Mouse (Mus musculus) midbrain, embryonic 15.5 days (tissue): ENCODE measurements around the gene Rims1. TPM values are rescaled to one million over a fixed set of nuclear protein-coding genes. Genes with fewer than 3 reads are reported as not detected.
A peak's percentile ranks its signal among the peaks of the same experiment; 100 is the strongest.

Experiments used
- ATAC-seq: fragments of 200-750 bp; cut with Nextera tagmentation; replicated peaks from 2 replicates; pipeline ENCODE4 v1.8.0; 2017; ENCODE audit warnings: moderate TSS enrichment
- H3K27ac ChIP-seq: fragments of 300-500 bp; sonication (generic); 2 replicates; pipeline ENCODE4 v1.5.1; 2015; ENCODE audit warnings: mild to moderate bottlenecking, inconsistent platforms
- H3K27me3 ChIP-seq: fragments of 300-500 bp; sonication (generic); replicated peaks from 2 replicates; pipeline ENCODE4 v1.6.1; 2015; ENCODE audit warnings: inconsistent platforms
- H3K36me3 ChIP-seq: fragments of 300-500 bp; sonication (generic); replicated peaks from 2 replicates; pipeline ENCODE4 v1.6.1; 2015; ENCODE audit warnings: inconsistent platforms
- H3K4me1 ChIP-seq: fragments of 300-500 bp; sonication (generic); 2 replicates; pipeline ENCODE4 v1.6.1; 2015; ENCODE audit warnings: inconsistent platforms
- H3K4me2 ChIP-seq: fragments of 300-500 bp; sonication (generic); 2 replicates; pipeline ENCODE4 v1.6.1; 2015; ENCODE audit warnings: inconsistent platforms, mild to moderate bottlenecking, moderate library complexity
- H3K4me3 ChIP-seq: fragments of 300-500 bp; sonication (generic); 2 replicates; pipeline ENCODE4 v1.5.1; 2015; ENCODE audit warnings: mild to moderate bottlenecking, inconsistent platforms
- H3K9ac ChIP-seq: fragments of 300-500 bp; sonication (generic); 2 replicates; pipeline ENCODE4 v1.6.1; 2015; ENCODE audit warnings: mild to moderate bottlenecking, inconsistent platforms
- H3K9me3 ChIP-seq: fragments of 300-500 bp; sonication (generic); 2 replicates; pipeline ENCODE4 v1.6.1; 2016; ENCODE audit warnings: inconsistent platforms
- WGBS: fragments of 180-500 bp; shearing (Covaris S2); methylation state at CpG from one replicate; pipeline ENCODE4 v1.1.7; 2015; ENCODE audit warnings: mixed read lengths; 5-methylcytosine and 5-hydroxymethylcytosine counted together
- polyA plus RNA-seq: library from polyadenylated mRNA; unstranded; fragments of >200 nt; fragmentation: Nextera tagmentation; extraction: Ambion mirVana; gene quantifications from 2 replicates; pipeline ENCODE4 v1.2.1, GENCODE M21; 2015

The Rims1 gene
- polyA plus RNA-seq, 1 experiment from 2014 or later, result 20.1 TPM

DNA sequence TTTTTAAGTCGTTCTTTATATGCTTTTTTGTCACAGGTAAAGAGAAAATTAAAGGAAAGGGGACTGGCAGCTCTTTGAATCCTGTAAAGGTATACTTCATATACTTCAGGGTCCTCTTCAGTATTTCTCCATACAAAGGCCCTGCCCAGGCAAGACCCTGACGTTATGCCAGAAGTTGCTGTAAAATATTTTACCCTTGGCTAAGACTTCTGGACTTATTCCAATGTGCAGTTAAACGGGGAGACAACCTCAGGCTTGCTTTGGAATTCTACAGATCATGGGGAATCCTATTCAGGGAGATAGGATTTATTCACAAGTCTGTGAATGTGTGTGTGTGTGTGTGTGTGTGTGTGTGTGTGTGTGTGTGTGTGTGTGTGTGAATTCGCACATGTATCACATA, 270.7 kb downstream of the Rims1 start:
- Histone ChIP-seq H3K4me1 (peaks cover 3% of the 10 kb centered on the region; the same call in 1 of the 2 replicates), H3K36me3 (no peaks in the 10 kb centered on the region), H3K9ac (no peak overlapping the region), H3K4me3 (no peak overlapping the region), H3K27ac (no peak overlapping the region), H3K4me2 (no peak overlapping the region), H3K9me3 (no peaks in the 10 kb centered on the region), H3K27me3 (0 out of 2 replicates have a peak, but pooled peaks cover 7% of the 10 kb centered on the region)
- no peak for ATAC-seq
- WGBS, result 60% methylated on average over 4 of the region's 4 CpGs

DNA sequence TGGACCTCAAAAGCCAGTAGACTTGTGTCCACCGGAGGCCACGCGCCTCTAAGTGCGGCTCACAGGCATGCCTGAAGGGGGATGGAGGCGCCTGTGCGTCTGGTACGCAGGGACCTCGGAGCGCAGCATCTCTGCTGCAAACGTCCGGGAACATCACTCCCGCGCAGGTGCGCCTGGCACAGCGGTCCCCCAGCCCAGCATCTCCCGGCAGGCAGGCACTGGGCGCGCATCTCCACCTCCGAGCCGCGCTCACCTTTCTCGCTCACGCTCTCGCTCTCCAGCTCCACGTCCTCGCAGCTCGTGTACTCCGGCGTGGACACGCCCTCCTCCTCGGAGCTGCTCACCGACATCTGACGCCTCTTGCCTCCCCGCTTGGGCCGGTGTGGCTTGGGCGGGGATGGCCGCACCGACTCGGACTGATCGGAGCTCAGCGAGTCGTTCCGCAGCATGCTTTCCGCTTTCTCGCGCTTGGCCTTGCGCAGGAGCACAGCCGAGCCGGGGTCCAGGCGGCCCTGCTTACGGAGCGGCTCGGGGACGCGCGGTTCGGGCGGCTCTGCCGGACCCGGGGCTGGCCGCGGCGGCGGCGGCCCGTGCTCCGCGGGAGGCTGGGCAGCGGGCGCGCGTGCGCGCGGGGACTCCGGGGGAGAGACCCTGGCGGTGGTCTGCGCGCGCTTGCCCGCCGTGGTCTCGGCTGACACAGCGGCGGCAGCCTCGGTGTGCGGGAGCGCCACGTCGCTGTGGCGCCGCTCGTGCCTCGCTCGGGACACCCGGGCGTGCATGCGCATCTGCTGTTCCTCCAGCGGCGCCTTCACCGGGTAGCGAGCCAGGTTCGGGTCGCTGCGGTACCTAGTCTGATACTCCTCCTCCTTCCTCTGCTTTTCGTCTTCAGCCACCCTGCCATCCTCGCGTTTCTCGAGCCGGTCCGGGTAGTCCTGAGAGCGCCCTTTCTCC, 272.4 kb downstream of the Rims1 start:
- H3K4me2 ChIP-seq, result peak overlapping the region; percentile 89
- H3K27me3 ChIP-seq, result 0 out of 2 replicates have a peak, but pooled peaks cover 7% of the 10 kb centered on the region
- peaks cover 3% of the 10 kb centered on the region; the same call in 1 of the 2 replicates for H3K4me1 ChIP-seq
- ATAC-seq, result peak; percentile 93
- under 1% methylated on average over 103 of the region's 112 CpGs for WGBS
- peak overlapping the region; percentile 90 for H3K27ac ChIP-seq
- H3K9me3 ChIP-seq, result no peaks in the 10 kb centered on the region
- no peaks in the 10 kb centered on the region for H3K36me3 ChIP-seq
- peak overlapping the region; percentile 76 for H3K9ac ChIP-seq
- H3K4me3 ChIP-seq, result peak overlapping the region; percentile 81

- no peak overlapping the region for H3K4me3 ChIP-seq
- H3K36me3 ChIP-seq, result no peaks in the 10 kb centered on the region
- H3K4me2 ChIP-seq, result no peak overlapping the region
- no peak overlapping the region for H3K9ac ChIP-seq
- 94% methylated on average over 4 of the region's 4 CpGs for WGBS
- no peaks in the 10 kb centered on the region for H3K4me1 ChIP-seq
- no peak for ATAC-seq
- no peaks in the 10 kb centered on the region for H3K27me3 ChIP-seq
- no peaks in the 10 kb centered on the region for H3K9me3 ChIP-seq
- no peak overlapping the region for H3K27ac ChIP-seq
Measured at GRCm38 (mm10) chr1:22515103-22515502, 290.7 kb downstream of the Rims1 start.

- H3K4me3 ChIP-seq, result no peak overlapping the region
- no peak for ATAC-seq
- H3K27me3 ChIP-seq, result no peaks in the 10 kb centered on the region
- H3K4me1 ChIP-seq, result peaks cover 11% of the 10 kb centered on the region
- no peak overlapping the region for H3K9ac ChIP-seq
- H3K27ac ChIP-seq, result no peak overlapping the region
- WGBS, result 88% methylated on average over 16 of the region's 16 CpGs
- H3K4me2 ChIP-seq, result no peak overlapping the region
- no peaks in the 10 kb centered on the region for H3K36me3 ChIP-seq
- H3K9me3 ChIP-seq, result no peaks in the 10 kb centered on the region
Measured at GRCm38 (mm10) chr1:22512421-22512820, 293.4 kb downstream of the Rims1 start.

- H3K4me1 ChIP-seq, result peaks cover 11% of the 10 kb centered on the region
- no peaks in the 10 kb centered on the region for H3K36me3 ChIP-seq
- H3K27ac ChIP-seq, result no peak overlapping the region
- no peak for ATAC-seq
- WGBS, result 89% methylated on average over 9 of the region's 9 CpGs
- no peaks in the 10 kb centered on the region for H3K27me3 ChIP-seq
- no peak overlapping the region for H3K9ac ChIP-seq
- H3K4me3 ChIP-seq, result no peak overlapping the region
- no peak overlapping the region for H3K4me2 ChIP-seq
- no peaks in the 10 kb centered on the region for H3K9me3 ChIP-seq
Measured at GRCm38 (mm10) chr1:22511614-22512013, 294.2 kb downstream of the Rims1 start.

- 62% methylated on average over 11 of the region's 11 CpGs for WGBS
- Histone ChIP-seq H3K9ac (no peak overlapping the region), H3K36me3 (no peaks in the 10 kb centered on the region), H3K27me3 (no peaks in the 10 kb centered on the region), H3K9me3 (no peaks in the 10 kb centered on the region), H3K4me1 (peaks cover 11% of the 10 kb centered on the region), H3K4me3 (no peak overlapping the region), H3K27ac (no peak overlapping the region), H3K4me2 (peak overlapping the region; percentile 9; the same call in 1 of the 2 replicates)
- peak; percentile 76 for ATAC-seq
Measured at GRCm38 (mm10) chr1:22508735-22509615, 296.8 kb downstream of the Rims1 start.

GRCm38 (mm10) chr1:22487270-22487864, 318.4 kb downstream of the Rims1 start:
- WGBS, result 48% methylated on average over 7 of the region's 7 CpGs
- H3K9me3 ChIP-seq, result no peaks in the 10 kb centered on the region
- H3K36me3 ChIP-seq, result no peaks in the 10 kb centered on the region
- H3K4me2 ChIP-seq, result no peak overlapping the region
- peak; percentile 71 for ATAC-seq
- no peak overlapping the region for H3K27ac ChIP-seq
- no peaks in the 10 kb centered on the region for H3K4me1 ChIP-seq
- H3K27me3 ChIP-seq, result no peaks in the 10 kb centered on the region
- no peak overlapping the region for H3K4me3 ChIP-seq
- no peak overlapping the region for H3K9ac ChIP-seq

GRCm38 (mm10) chr1:22476220-22476619, 329.6 kb downstream of the Rims1 start:
- ATAC-seq, result no peak
- H3K27ac ChIP-seq, result no peak overlapping the region
- 80% methylated on average over 2 of the region's 2 CpGs for WGBS

GRCm38 (mm10) chr1:22467033-22467432, 338.8 kb downstream of the Rims1 start:
- Histone ChIP-seq H3K4me2 (no peak overlapping the region), H3K9ac (no peak overlapping the region), H3K9me3 (no peaks in the 10 kb centered on the region), H3K4me1 (no peaks in the 10 kb centered on the region), H3K27me3 (no peaks in the 10 kb centered on the region), H3K36me3 (no peaks in the 10 kb centered on the region), H3K4me3 (no peak overlapping the region), H3K27ac (no peak overlapping the region)
- ATAC-seq, result no peak
- WGBS, result 86% methylated on average over 3 of the region's 3 CpGs

More at GRCm38 (mm10) chr1:22476220-22476619, 329.6 kb downstream of the Rims1 start:
- Histone ChIP-seq H3K9me3 (no peaks in the 10 kb centered on the region), H3K27me3 (no peaks in the 10 kb centered on the region), H3K4me3 (no peak overlapping the region), H3K4me1 (no peaks in the 10 kb centered on the region), H3K9ac (no peak overlapping the region), H3K36me3 (0 out of 2 replicates have a peak, but pooled peaks cover 5% of the 10 kb centered on the region), H3K4me2 (no peak overlapping the region)

DNA sequence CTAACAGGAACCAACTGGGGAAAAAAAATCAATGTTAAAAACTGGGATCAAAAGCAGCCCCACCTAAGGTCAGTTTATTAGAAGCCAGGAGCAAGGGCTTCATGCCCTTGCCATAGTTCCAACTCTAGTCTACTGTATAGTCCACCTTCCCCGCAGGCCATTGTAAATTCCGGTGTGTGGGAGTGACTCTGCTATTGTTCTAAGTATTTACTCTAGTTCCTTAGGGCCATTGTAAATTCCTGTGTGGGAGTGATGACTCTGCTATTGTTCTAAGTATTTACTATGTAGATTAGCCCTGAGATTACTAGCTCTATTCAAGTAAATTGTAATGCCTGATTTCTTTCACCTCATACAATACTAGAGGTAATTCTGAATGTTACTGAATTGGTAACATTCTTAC, 339.2 kb downstream of the Rims1 start:
- Histone ChIP-seq H3K9ac (no peak overlapping the region), H3K9me3 (no peaks in the 10 kb centered on the region), H3K4me2 (no peak overlapping the region), H3K36me3 (no peaks in the 10 kb centered on the region), H3K27ac (no peak overlapping the region), H3K4me3 (no peak overlapping the region), H3K27me3 (no peaks in the 10 kb centered on the region), H3K4me1 (no peaks in the 10 kb centered on the region)
- 32% methylated on average over 2 of the region's 2 CpGs for WGBS
- no peak for ATAC-seq

DNA sequence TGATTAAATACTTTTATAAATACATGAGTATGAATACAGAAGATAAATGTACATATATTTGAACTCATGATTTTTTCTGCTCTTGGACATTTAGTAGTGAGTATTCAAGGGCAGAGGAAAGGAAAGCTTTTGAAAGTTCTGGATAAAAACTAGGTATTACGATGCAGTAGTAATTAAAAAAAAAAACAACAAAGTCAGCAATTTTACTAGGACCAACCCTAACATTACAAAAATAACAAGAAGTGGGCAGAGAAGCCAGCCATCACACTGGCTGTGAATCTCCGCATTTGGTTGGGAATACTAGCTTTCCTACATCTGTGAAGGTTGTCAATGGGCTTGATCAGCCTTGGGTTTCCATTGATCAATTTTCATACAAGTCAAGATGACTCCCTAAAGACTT, 381.8 kb downstream of the Rims1 start:
- Histone ChIP-seq H3K4me3 (no peak overlapping the region), H3K27me3 (no peaks in the 10 kb centered on the region), H3K4me2 (no peak overlapping the region), H3K27ac (no peak overlapping the region), H3K9ac (no peak overlapping the region), H3K4me1 (no peaks in the 10 kb centered on the region), H3K9me3 (no peaks in the 10 kb centered on the region), H3K36me3 (peaks cover 4% of the 10 kb centered on the region; the same call in 1 of the 2 replicates)
- 97% methylated on average over 2 of the region's 2 CpGs for WGBS
- no peak for ATAC-seq

- H3K4me1 ChIP-seq, result no peaks in the 10 kb centered on the region
- 80% methylated on average over 5 of the region's 5 CpGs for WGBS
- H3K9me3 ChIP-seq, result no peaks in the 10 kb centered on the region
- H3K4me3 ChIP-seq, result no peak overlapping the region
- ATAC-seq, result no peak
- no peaks in the 10 kb centered on the region for H3K27me3 ChIP-seq
- no peak overlapping the region for H3K27ac ChIP-seq
- H3K36me3 ChIP-seq, result no peaks in the 10 kb centered on the region; the same call in 1 of the 2 replicates
- H3K4me2 ChIP-seq, result no peak overlapping the region
- no peak overlapping the region for H3K9ac ChIP-seq
Measured at GRCm38 (mm10) chr1:22422102-22422501, 383.7 kb downstream of the Rims1 start.
